ENCODE assay signal across 8 mouse cellular contexts in the genomic region with DNA sequence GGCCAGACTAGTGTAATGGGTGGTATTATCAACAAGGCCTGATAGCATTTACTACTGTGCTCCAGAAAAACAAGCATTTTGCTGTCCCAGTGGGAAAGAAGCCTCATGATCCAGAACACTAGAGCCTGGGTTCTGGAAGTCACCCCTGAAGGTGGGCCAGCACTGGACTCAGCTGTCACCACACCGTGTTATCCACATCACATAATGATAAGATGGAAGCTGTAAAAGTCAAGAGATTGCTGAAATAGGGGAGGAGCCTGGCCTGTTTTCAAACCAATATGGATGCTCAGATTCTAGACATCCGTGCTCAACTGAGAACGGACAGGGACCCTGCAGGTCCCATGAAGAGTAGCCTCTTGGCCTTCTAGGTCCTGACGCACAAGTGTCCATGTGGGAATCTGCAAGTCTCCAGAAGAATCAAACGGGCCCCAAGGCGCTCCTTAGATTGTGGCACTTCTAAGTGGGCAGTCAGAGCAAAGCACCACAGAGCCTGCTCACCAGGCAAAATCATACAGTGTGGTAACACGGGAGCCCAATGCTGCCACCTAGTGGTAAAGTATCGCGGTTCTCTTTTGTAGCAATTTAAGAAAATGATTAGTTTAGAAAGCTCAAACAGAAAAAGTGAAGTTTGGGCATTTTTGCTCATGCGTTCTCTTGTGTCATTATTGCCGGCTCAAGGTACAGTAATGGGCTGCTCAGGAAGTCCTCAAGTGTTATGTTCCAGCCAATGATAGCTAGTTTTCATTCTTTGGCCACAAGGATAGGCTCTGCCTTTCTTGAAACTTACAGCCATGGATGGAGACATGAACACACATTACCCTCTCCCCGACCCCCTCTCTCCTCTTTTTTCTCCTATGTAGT. TPM values are rescaled to one million over a fixed set of nuclear protein-coding genes. Genes with fewer than 3 reads are reported as not detected.
DNase-seq lines count a peak whose midpoint lies in the region; ATAC-seq and TF ChIP-seq lines count a peak whose summit lies in the region.

No protein-coding gene starts in this region.

- peaks cover 11% of the 10 kb centered on the region for H3K27me3 ChIP-seq in G1E (ENCODE audit: insufficient read depth, low read length)
- no peaks in the 10 kb centered on the region for H3K27me3 ChIP-seq in forebrain, embryonic 10.5 days (ENCODE audit: poor library complexity, severe bottlenecking)

- no peak for TF ChIP-seq POLR2A in lung, adult 2 months (IDR thresholded peaks at IDR 0.05; ENCODE audit: borderline replicate concordance, extremely low read depth, low read depth, low read length)

- H3K36me3 ChIP-seq in G1E (replicated peaks) = no peaks in the 10 kb centered on the region
- no peaks in the 10 kb centered on the region for H3K36me3 ChIP-seq in forebrain, embryonic 10.5 days (replicated peaks)

- DNase-seq in G1E (ENCODE audit: low spot score) = peak; percentile 59
- peak; percentile 69 for DNase-seq in c-Kit-positive CD71-negative TER-119-negative erythroid progenitor cells, embryonic 14.5 days (ENCODE audit: low read depth)
- peak; percentile 75 for DNase-seq in forebrain, embryonic 10.5 days (ENCODE audit: extremely low spot score, low spot score)
- DNase-seq in heart, postnatal 10 days = peak; percentile 81 to 89
- peak; percentile 83 to 87 for DNase-seq in kidney, postnatal 4 days
- peak; percentile 64 for DNase-seq in lung, adult 2 months
- peak; percentile 63 for DNase-seq in ovary, postnatal 36 days (ENCODE audit: low spot score)
- DNase-seq in thymus, postnatal 36 days = peak; percentile 34 to 40

- intact Hi-C loops in heart, postnatal 10 days (cut with DNase I) = loop anchor here (1.0 kb wide), 2 partner anchors 45 to 93 kb away; no protein-coding TSS in a partner anchor

- H3K4me3 ChIP-seq in G1E (ENCODE audit: low read depth, low read length) = no peak overlapping the region
- no peak overlapping the region for H3K4me3 ChIP-seq in forebrain, embryonic 10.5 days
- no peak overlapping the region for H3K4me3 ChIP-seq in lung, adult 2 months (replicated peaks; ENCODE audit: extremely low read depth, low read depth, low read length)

- ATAC-seq in G1E (ENCODE audit: extremely low read depth, insufficient number of reproducible peaks, low FRiP score, poor library complexity, severe bottlenecking) = peak; percentile 34; the same call in 1 of the 2 replicates

- 0 out of 2 replicates have a peak overlapping the region, but pooled peaks have one; percentile 32 for H3K27ac ChIP-seq in forebrain, embryonic 10.5 days

- peak; percentile 63 for TF ChIP-seq CTCF in G1E (IDR thresholded peaks at IDR 0.05; ENCODE audit: low read depth, low read length)
- peak; percentile 78 for TF ChIP-seq CTCF in lung, adult 2 months (IDR thresholded peaks at IDR 0.05; ENCODE audit: insufficient read depth, low read length)

- no peaks in the 10 kb centered on the region for H3K9me3 ChIP-seq in G1E (replicated peaks)
- H3K9me3 ChIP-seq in forebrain, embryonic 10.5 days = no peaks in the 10 kb centered on the region

- H3K4me1 ChIP-seq in G1E (ENCODE audit: insufficient read depth, low read depth, low read length) = no peaks in the 10 kb centered on the region
- H3K4me1 ChIP-seq in forebrain, embryonic 10.5 days = no peaks in the 10 kb centered on the region
- no peaks in the 10 kb centered on the region for H3K4me1 ChIP-seq in lung, adult 2 months (ENCODE audit: control insufficient read depth, insufficient read depth, low read length)

- WGBS in forebrain, embryonic 10.5 days = 31% methylated on average over 12 of the region's 12 CpGs
- WGBS in lung, adult 2 months = 21% methylated on average over 12 of the region's 12 CpGs

RNA-seq across cellular contexts. Expression of a gene that starts 32.9 kb away (rescaled TPM):
- total RNA-seq in G1E (2014; fragmentation: Nextera tagmentation) = not detected in 2 replicates
- 0.49 TPM in 1 of 2 replicates, not detected in the other for total RNA-seq in G1E (2017)
- not detected in 2 replicates for polyA plus RNA-seq in G1E (2012)
- polyA plus RNA-seq in forebrain, embryonic 10.5 days (2016; fragmentation: Nextera tagmentation; extraction: Ambion mirVana) = not detected in 2 replicates
- not detected for total RNA-seq in heart, postnatal 10 days (2021)
- 0.45 and 0.65 TPM in 2 replicates for polyA plus RNA-seq in lung, adult 2 months (2012; rRNA removed)

RNA-seq across cellular contexts. Expression of a gene that starts 57.4 kb away (rescaled TPM):
- not detected in 2 replicates for total RNA-seq in G1E (2014; fragmentation: Nextera tagmentation)
- total RNA-seq in G1E (2017) = 0.11 TPM in 1 of 2 replicates, not detected in the other
- polyA plus RNA-seq in G1E (2012) = not detected in 2 replicates
- polyA plus RNA-seq in forebrain, embryonic 10.5 days (2016; fragmentation: Nextera tagmentation; extraction: Ambion mirVana) = 10.2 and 11.5 TPM in 2 replicates
- total RNA-seq in heart, postnatal 10 days (2021) = not detected
- polyA plus RNA-seq in lung, adult 2 months (2012; rRNA removed) = 29.5 and 30.2 TPM in 2 replicates

RNA-seq across cellular contexts. Expression of a gene that starts 59.4 kb away (rescaled TPM):
- total RNA-seq in G1E (2014; fragmentation: Nextera tagmentation) (2.1 and 5.3 TPM in 2 replicates), G1E (2017) (3.4 and 3.7 TPM in 2 replicates)
- polyA plus RNA-seq in G1E (2012) = 6.0 and 6.8 TPM in 2 replicates
- polyA plus RNA-seq in forebrain, embryonic 10.5 days (2016; fragmentation: Nextera tagmentation; extraction: Ambion mirVana) = 40.3 and 43.6 TPM in 2 replicates
- 10 to 100 TPM; 49.8 to 85.5 TPM for total RNA-seq in heart, postnatal 10 days (2021)
- 55.0 and 97.1 TPM in 2 replicates for polyA plus RNA-seq in lung, adult 2 months (2012; rRNA removed)

Comparison
In these comparisons a context has a peak if more than half of its experiments do, and no peak if none do; other contexts are left out.
1. RNA of a gene that starts 57.4 kb away (polyA plus RNA-seq): 29.5 to 30.2 TPM in lung, adult 2 months and 10.2 to 11.5 TPM in forebrain, embryonic 10.5 days; not detected in G1E; every median in the first group is over 10 times any median in the second.
2. Peak in every context shown above with its lines, with median percentiles within 50 percentile points of each other: DNase-seq.